Mouse (Mus musculus) forebrain, embryonic 15.5 days (tissue): ENCODE measurements around the gene Cyth3. TPM values are rescaled to one million over a fixed set of nuclear protein-coding genes. Genes with fewer than 3 reads are reported as not detected.

Experiments
- ATAC-seq: fragments of 200-750 bp; cut with Nextera tagmentation; replicated peaks from 2 replicates; pipeline ENCODE4 v1.8.0; 2017; ENCODE audit warnings: mild to moderate bottlenecking, moderate TSS enrichment, moderate library complexity
- H3K27ac ChIP-seq: fragments of 300-500 bp; sonication (generic); replicated peaks from 2 replicates; pipeline ENCODE4 v1.5.1; 2015; ENCODE audit warnings: mild to moderate bottlenecking, inconsistent platforms
- H3K27me3 ChIP-seq: fragments of 300-500 bp; sonication (generic); 2 replicates; pipeline ENCODE4 v1.6.1; 2015; ENCODE audit warnings: inconsistent platforms
- H3K36me3 ChIP-seq: fragments of 300-500 bp; sonication (generic); 2 replicates; pipeline ENCODE4 v1.6.1; 2015; ENCODE audit warnings: mild to moderate bottlenecking, inconsistent platforms
- H3K4me1 ChIP-seq: fragments of 300-500 bp; sonication (generic); 2 replicates; pipeline ENCODE4 v1.6.1; 2015; ENCODE audit warnings: inconsistent platforms
- H3K4me2 ChIP-seq: fragments of 300-500 bp; sonication (generic); replicated peaks from 2 replicates; pipeline ENCODE4 v1.6.1; 2015; ENCODE audit warnings: mild to moderate bottlenecking, inconsistent platforms
- H3K4me3 ChIP-seq: fragments of 300-500 bp; sonication (generic); 2 replicates; pipeline ENCODE4 v1.5.1; 2015; ENCODE audit warnings: mild to moderate bottlenecking, inconsistent platforms
- H3K9ac ChIP-seq: fragments of 300-500 bp; sonication (generic); replicated peaks from 2 replicates; pipeline ENCODE4 v1.6.1; 2015; ENCODE audit warnings: mild to moderate bottlenecking, inconsistent platforms
- H3K9me3 ChIP-seq: fragments of 300-500 bp; sonication (generic); 2 replicates; pipeline ENCODE4 v1.6.1; 2016; ENCODE audit warnings: inconsistent platforms
- WGBS: fragments of 180-500 bp; shearing (Covaris S2); methylation state at CpG from one replicate; pipeline ENCODE4 v1.1.7; 2015; ENCODE audit warnings: mixed read lengths; 5-methylcytosine and 5-hydroxymethylcytosine counted together
- polyA plus RNA-seq: library from polyadenylated mRNA; unstranded; fragments of >200 nt; fragmentation: Nextera tagmentation; extraction: Ambion mirVana; gene quantifications from 2 replicates; pipeline ENCODE4 v1.2.1, GENCODE M21; 2015

Cyth3 gene
- polyA plus RNA-seq: 38.4 and 42.6 TPM in 2 replicates

GRCm38 (mm10) chr5:143621893-143622622 is at the start of gene Cyth3:
Gene Cyth3 (plus strand): TSS chr5:143622447.
- Histone ChIP-seq H3K27me3 (no peaks in the 10 kb centered on the region), H3K4me2 (peak within 1 kb of the TSS; percentile 72), H3K4me3 (peak within 1 kb of the TSS; percentile 68), H3K4me1 (peaks cover 26% of the 10 kb centered on the region), H3K27ac (peak within 1 kb of the TSS; percentile 51), H3K36me3 (no peaks in the 10 kb centered on the region), H3K9me3 (no peaks in the 10 kb centered on the region), H3K9ac (peak within 1 kb of the TSS; percentile 70)
- peak; percentile 93 for ATAC-seq
- 8% methylated on average over 46 of the region's 46 CpGs for WGBS

GRCm38 (mm10) chr5:143573067-143573466 is 49.2 kb upstream of the Cyth3 start:
- H3K9me3 ChIP-seq: no peaks in the 10 kb centered on the region
- H3K9ac ChIP-seq: no peak overlapping the region
- no peak overlapping the region for H3K4me2 ChIP-seq
- H3K27ac ChIP-seq: no peak overlapping the region
- WGBS: 89% methylated on average over 4 of the region's 4 CpGs
- no peaks in the 10 kb centered on the region for H3K27me3 ChIP-seq
- no peak for ATAC-seq
- no peak overlapping the region for H3K4me3 ChIP-seq
- H3K4me1 ChIP-seq: no peaks in the 10 kb centered on the region
- no peaks in the 10 kb centered on the region for H3K36me3 ChIP-seq

- no peaks in the 10 kb centered on the region for H3K9me3 ChIP-seq
- 86% methylated on average over 19 of the region's 19 CpGs for WGBS
- no peak overlapping the region for H3K4me2 ChIP-seq
- no peaks in the 10 kb centered on the region for H3K4me1 ChIP-seq
- H3K36me3 ChIP-seq: no peaks in the 10 kb centered on the region
- no peaks in the 10 kb centered on the region for H3K27me3 ChIP-seq
- no peak for ATAC-seq
- no peak overlapping the region for H3K27ac ChIP-seq
- H3K9ac ChIP-seq: no peak overlapping the region
- no peak overlapping the region for H3K4me3 ChIP-seq
Measured at GRCm38 (mm10) chr5:143574261-143575178, 47.7 kb upstream of the Cyth3 start.

- H3K27me3 ChIP-seq: no peaks in the 10 kb centered on the region
- no peak overlapping the region for H3K27ac ChIP-seq
- no peak overlapping the region for H3K4me3 ChIP-seq
- no peak for ATAC-seq
- no peak overlapping the region for H3K4me2 ChIP-seq
- H3K4me1 ChIP-seq: no peaks in the 10 kb centered on the region
- WGBS: 88% methylated on average over 10 of the region's 10 CpGs
- H3K9ac ChIP-seq: no peak overlapping the region
- H3K36me3 ChIP-seq: no peaks in the 10 kb centered on the region
- no peaks in the 10 kb centered on the region for H3K9me3 ChIP-seq
Measured at GRCm38 (mm10) chr5:143579537-143580203, 42.6 kb upstream of the Cyth3 start.

- ATAC-seq: no peak
- Histone ChIP-seq H3K36me3 (no peaks in the 10 kb centered on the region), H3K27me3 (no peaks in the 10 kb centered on the region), H3K9ac (no peak overlapping the region), H3K4me2 (no peak overlapping the region), H3K27ac (no peak overlapping the region), H3K4me1 (no peaks in the 10 kb centered on the region), H3K4me3 (no peak overlapping the region), H3K9me3 (no peaks in the 10 kb centered on the region)
- 93% methylated on average over 2 of the region's 2 CpGs for WGBS
Measured at GRCm38 (mm10) chr5:143580982-143581381, 41.3 kb upstream of the Cyth3 start.

GRCm38 (mm10) chr5:143581874-143582273 is 40.4 kb upstream of the Cyth3 start:
- WGBS: 87% methylated on average over 8 of the region's 8 CpGs
- no peaks in the 10 kb centered on the region for H3K27me3 ChIP-seq
- no peak overlapping the region for H3K9ac ChIP-seq
- H3K36me3 ChIP-seq: no peaks in the 10 kb centered on the region
- no peak overlapping the region for H3K27ac ChIP-seq
- ATAC-seq: no peak
- H3K9me3 ChIP-seq: no peaks in the 10 kb centered on the region
- no peak overlapping the region for H3K4me2 ChIP-seq
- no peaks in the 10 kb centered on the region for H3K4me1 ChIP-seq
- H3K4me3 ChIP-seq: no peak overlapping the region

GRCm38 (mm10) chr5:143583081-143583480 is 39.2 kb upstream of the Cyth3 start:
- H3K27ac ChIP-seq: no peak overlapping the region
- 95% methylated on average over 10 of the region's 10 CpGs for WGBS
- H3K9ac ChIP-seq: no peak overlapping the region
- H3K4me3 ChIP-seq: no peak overlapping the region
- no peaks in the 10 kb centered on the region for H3K4me1 ChIP-seq
- H3K9me3 ChIP-seq: no peaks in the 10 kb centered on the region
- no peak overlapping the region for H3K4me2 ChIP-seq
- no peak for ATAC-seq
- H3K27me3 ChIP-seq: no peaks in the 10 kb centered on the region
- H3K36me3 ChIP-seq: no peaks in the 10 kb centered on the region

- H3K27ac ChIP-seq: no peak overlapping the region
- no peak overlapping the region for H3K4me3 ChIP-seq
Measured at GRCm38 (mm10) chr5:143584982-143585381, 37.3 kb upstream of the Cyth3 start.

GRCm38 (mm10) chr5:143586386-143586785 is 35.9 kb upstream of the Cyth3 start:
- Histone ChIP-seq H3K36me3 (no peaks in the 10 kb centered on the region), H3K4me2 (no peak overlapping the region), H3K9ac (no peak overlapping the region), H3K4me1 (peaks cover 8% of the 10 kb centered on the region; the same call in 1 of the 2 replicates), H3K4me3 (no peak overlapping the region), H3K27ac (no peak overlapping the region), H3K9me3 (no peaks in the 10 kb centered on the region), H3K27me3 (no peaks in the 10 kb centered on the region)
- ATAC-seq: no peak
- WGBS: 85% methylated on average over 8 of the region's 8 CpGs

More at GRCm38 (mm10) chr5:143584982-143585381, 37.3 kb upstream of the Cyth3 start:
- Histone ChIP-seq H3K9ac (no peak overlapping the region), H3K4me1 (peaks cover 8% of the 10 kb centered on the region; the same call in 1 of the 2 replicates), H3K36me3 (no peaks in the 10 kb centered on the region), H3K27me3 (no peaks in the 10 kb centered on the region), H3K4me2 (no peak overlapping the region), H3K9me3 (no peaks in the 10 kb centered on the region)
- 84% methylated on average over 5 of the region's 5 CpGs for WGBS
- no peak for ATAC-seq

GRCm38 (mm10) chr5:143589108-143589507 is 33.1 kb upstream of the Cyth3 start:
- 22% methylated on average over 17 of the region's 17 CpGs for WGBS
- peak; percentile 57; the same call in 1 of the 2 replicates for ATAC-seq
- H3K9ac ChIP-seq: no peak overlapping the region
- peaks cover 8% of the 10 kb centered on the region; the same call in 1 of the 2 replicates for H3K4me1 ChIP-seq
- H3K27ac ChIP-seq: no peak overlapping the region
- H3K4me3 ChIP-seq: no peak overlapping the region
- H3K36me3 ChIP-seq: no peaks in the 10 kb centered on the region
- H3K9me3 ChIP-seq: no peaks in the 10 kb centered on the region
- no peak overlapping the region; the same call in 1 of the 2 replicates for H3K4me2 ChIP-seq
- no peaks in the 10 kb centered on the region for H3K27me3 ChIP-seq

- Histone ChIP-seq H3K9ac (no peak overlapping the region), H3K27ac (no peak overlapping the region), H3K27me3 (no peaks in the 10 kb centered on the region), H3K4me3 (no peak overlapping the region), H3K4me2 (no peak overlapping the region), H3K36me3 (no peaks in the 10 kb centered on the region), H3K9me3 (no peaks in the 10 kb centered on the region), H3K4me1 (peaks cover 8% of the 10 kb centered on the region; the same call in 1 of the 2 replicates)
- no peak for ATAC-seq
- 70% methylated on average over 5 of the region's 5 CpGs for WGBS
Measured at GRCm38 (mm10) chr5:143592926-143593325, 29.3 kb upstream of the Cyth3 start.
